Comparison of ENCODE assay signal across 8 mouse cellular contexts in genomic region chr13:67332019-67332724, GRCm38 (mm10). TPM values are rescaled to one million over a fixed set of nuclear protein-coding genes. Genes with fewer than 3 reads are reported as not detected.
DNase-seq lines count a peak whose midpoint lies in the region; ATAC-seq and TF ChIP-seq lines count a peak whose summit lies in the region.

Gene Zfp595, minus strand, starts transcription at chr13:67332570.

- H3K27me3 ChIP-seq in kidney, embryonic 14.5 days (ENCODE audit: control insufficient read depth, insufficient read depth, low read length), result no peaks in the 10 kb centered on the region
- H3K27me3 ChIP-seq in limb, embryonic 15.5 days, result no peaks in the 10 kb centered on the region

- peak within 1 kb of the TSS; percentile 67 for H3K4me2 ChIP-seq in kidney, embryonic 14.5 days (replicated peaks; ENCODE audit: low read depth, low read length)
- peak within 1 kb of the TSS; percentile 76 for H3K4me2 ChIP-seq in limb, embryonic 15.5 days

- H3K27ac ChIP-seq in bone marrow macrophage, adult 2 months (ENCODE audit: insufficient read depth, low read depth, low read length), result peak within 1 kb of the TSS; percentile 39
- peak within 1 kb of the TSS; percentile 59 for H3K27ac ChIP-seq in embryonic fibroblast, embryonic 13.5 days (ENCODE audit: insufficient read depth, low read length)
- no peak within 1 kb of the TSS for H3K27ac ChIP-seq in kidney, embryonic 14.5 days (ENCODE audit: low read depth, low read length)
- peak within 1 kb of the TSS; percentile 79 for H3K27ac ChIP-seq in limb, embryonic 15.5 days

- no peaks in the 10 kb centered on the region for H3K36me3 ChIP-seq in kidney, embryonic 14.5 days (ENCODE audit: control insufficient read depth, insufficient read depth, low read length)
- H3K36me3 ChIP-seq in limb, embryonic 15.5 days, result no peaks in the 10 kb centered on the region

- peak; percentile 98 for DNase-seq in 416B (ENCODE audit: low read depth)
- DNase-seq in heart, adult 9 months (ENCODE audit: low spot score in 2 of 2), result peak; percentile 88 to 92
- peak; percentile 57 to 78 for DNase-seq in monocyte, adult 2 months (ENCODE audit: low read depth in 1 of 2, low spot score in 2 of 2)
- DNase-seq in spleen, postnatal 36 days (ENCODE audit: low spot score in 2 of 2), result peak; percentile 81 to 88

- no peaks in the 10 kb centered on the region for H3K9me3 ChIP-seq in kidney, embryonic 14.5 days (ENCODE audit: control insufficient read depth, low read length)
- H3K9me3 ChIP-seq in limb, embryonic 15.5 days, result no peaks in the 10 kb centered on the region

- TF ChIP-seq POLR2A in bone marrow macrophage, adult 2 months (IDR thresholded peaks at IDR 0.05; ENCODE audit: borderline replicate concordance, low read depth, low read length), result no peak
- peak; percentile 77 for TF ChIP-seq POLR2A in embryonic fibroblast, embryonic 13.5 days (IDR thresholded peaks at IDR 0.05; ENCODE audit: low read depth, low read length)

- H3K9ac ChIP-seq in kidney, embryonic 14.5 days (ENCODE audit: low read depth, low read length), result peak within 1 kb of the TSS; percentile 62
- peak within 1 kb of the TSS; percentile 56 for H3K9ac ChIP-seq in limb, embryonic 15.5 days

- peaks cover 6% of the 10 kb centered on the region for H3K4me1 ChIP-seq in bone marrow macrophage, adult 2 months (ENCODE audit: control insufficient read depth, insufficient read depth, low read length)
- no peaks in the 10 kb centered on the region for H3K4me1 ChIP-seq in embryonic fibroblast, embryonic 13.5 days (ENCODE audit: control insufficient read depth, insufficient read depth, low read length)
- H3K4me1 ChIP-seq in kidney, embryonic 14.5 days (ENCODE audit: control insufficient read depth, insufficient read depth, low read length), result no peaks in the 10 kb centered on the region
- H3K4me1 ChIP-seq in limb, embryonic 15.5 days, result peaks cover 9% of the 10 kb centered on the region; the same call in 1 of the 2 replicates

- peak within 1 kb of the TSS; percentile 82 for H3K4me3 ChIP-seq in bone marrow macrophage, adult 2 months (ENCODE audit: insufficient read depth, low read length)
- peak within 1 kb of the TSS; percentile 58 for H3K4me3 ChIP-seq in embryonic fibroblast, embryonic 13.5 days (ENCODE audit: insufficient read depth, low read length)
- H3K4me3 ChIP-seq in kidney, embryonic 14.5 days (ENCODE audit: low read length), result peak within 1 kb of the TSS; percentile 58
- H3K4me3 ChIP-seq in limb, embryonic 15.5 days, result peak within 1 kb of the TSS; percentile 58

- TF ChIP-seq CTCF in bone marrow macrophage, adult 2 months (IDR thresholded peaks at IDR 0.05; ENCODE audit: low read depth, low read length), result no peak
- peak; percentile 53; the same call in 1 of the 2 replicates for TF ChIP-seq CTCF in embryonic fibroblast, embryonic 13.5 days (IDR thresholded peaks at IDR 0.05; ENCODE audit: borderline replicate concordance, insufficient read depth, low read length)

- WGBS in kidney, embryonic 14.5 days, result 15% methylated on average over 17 of the region's 17 CpGs
- 15% methylated on average over 17 of the region's 17 CpGs for WGBS in limb, embryonic 15.5 days

- peak; percentile 95 for ATAC-seq in kidney, embryonic 14.5 days (ENCODE audit: low FRiP score, low TSS enrichment)
- ATAC-seq in limb, embryonic 15.5 days (ENCODE audit: insufficient number of reproducible peaks, low FRiP score, low TSS enrichment, low read depth), result peak; percentile 80

RNA-seq across cellular contexts. Expression of gene Zfp595, which starts in this region (rescaled TPM):
- polyA plus RNA-seq in bone marrow macrophage, adult 2 months (2012; ENCODE audit: insufficient read depth, insufficient read length, missing spikeins), result 7.0 and 7.9 TPM in 2 replicates
- 6.4 and 8.6 TPM in 2 replicates for polyA plus RNA-seq in embryonic fibroblast, embryonic 13.5 days (2011; ENCODE audit: insufficient read length, low read depth, missing spikeins)
- 2.7 and 3.0 TPM in 2 replicates for polyA plus RNA-seq in kidney, embryonic 14.5 days (2014; fragmentation: Nextera tagmentation; extraction: Ambion mirVana)
- 2.7 and 3.2 TPM in 2 replicates for polyA plus RNA-seq in limb, embryonic 15.5 days (2015; fragmentation: Nextera tagmentation; extraction: Ambion mirVana)
